Mouse (Mus musculus) liver, embryonic 11.5 days (tissue): Measurements from ENCODE around the gene Lep. TPM values are rescaled to one million over a fixed set of nuclear protein-coding genes. Genes with fewer than 3 reads are reported as not detected.

Experiments
- ATAC-seq: fragments of 200-750 bp; cut with Nextera tagmentation; replicated peaks from 2 replicates; pipeline ENCODE4 v1.8.0; 2017; ENCODE audit warnings: moderate number of reproducible peaks, mild to moderate bottlenecking, moderate TSS enrichment, moderate library complexity; ENCODE audit not compliant: low FRiP score
- DNase-seq: peaks from one replicate; pipeline ENCODE4 v3.0.0-alpha.2; 2017; ENCODE audit warnings: low spot score
- H3K27ac ChIP-seq: fragments of 300-500 bp; sonication (generic); 2 replicates; pipeline ENCODE4 v1.5.1; 2014; ENCODE audit warnings: mild to moderate bottlenecking, low read depth, low read length, control low read depth
- H3K27me3 ChIP-seq: fragments of 300-500 bp; sonication (generic); replicated peaks from 2 replicates; pipeline ENCODE4 v1.6.1; 2014; ENCODE audit warnings: low read length, mixed read lengths; ENCODE audit not compliant: control insufficient read depth, insufficient read depth
- H3K36me3 ChIP-seq: fragments of 300-500 bp; sonication (generic); 2 replicates; pipeline ENCODE4 v1.6.1; 2014; ENCODE audit warnings: mild to moderate bottlenecking, low read length, moderate library complexity, mixed read lengths; ENCODE audit not compliant: control insufficient read depth, insufficient read depth
- H3K4me1 ChIP-seq: fragments of 300-500 bp; sonication (generic); replicated peaks from 2 replicates; pipeline ENCODE4 v1.6.1; 2014; ENCODE audit warnings: low read length, mixed read lengths; ENCODE audit not compliant: control insufficient read depth, insufficient read depth
- H3K4me2 ChIP-seq: fragments of 300-500 bp; sonication (generic); 2 replicates; pipeline ENCODE4 v1.6.1; 2014; ENCODE audit warnings: mild to moderate bottlenecking, control low read depth, moderate library complexity
- H3K4me3 ChIP-seq: fragments of 300-500 bp; sonication (generic); 2 replicates; pipeline ENCODE4 v1.5.1; 2014; ENCODE audit warnings: low read depth, low read length, control low read depth
- H3K9ac ChIP-seq: fragments of 300-500 bp; sonication (generic); 2 replicates; pipeline ENCODE4 v1.6.1; 2014; ENCODE audit warnings: low read depth, low read length, control low read depth
- H3K9me3 ChIP-seq: fragments of 300-500 bp; sonication (generic); 2 replicates; pipeline ENCODE4 v1.6.1; 2016; ENCODE audit warnings: low read length, inconsistent platforms, mixed read lengths; ENCODE audit not compliant: control insufficient read depth
- WGBS: fragments of 180-500 bp; shearing (Covaris S2); extraction: QIAGEN DNeasy Blood & Tissue Kit; methylation state at CpG from one replicate; pipeline ENCODE4 v1.1.7; 2014; 5-methylcytosine and 5-hydroxymethylcytosine counted together
- microRNA-seq: library from miRNA; unstranded; fragments of <30 nt; microRNA quantifications from one replicate; pipeline ENCODE4, GENCODE M21; 2017; ENCODE audit warnings: borderline number of aligned reads
- polyA plus RNA-seq: library from polyadenylated mRNA; unstranded; fragments of >200 nt; fragmentation: Nextera tagmentation; extraction: Ambion mirVana; gene quantifications from 2 replicates; pipeline ENCODE4 v1.2.1, GENCODE M21; 2014

Lep gene
- polyA plus RNA-seq, 1 experiment from 2014 or later = not detected

- no peak for DNase-seq
- H3K9me3 ChIP-seq = 0 out of 2 replicates have a peak, but pooled peaks cover 5% of the 10 kb centered on the region
- H3K27ac ChIP-seq = no peak overlapping the region
- H3K4me3 ChIP-seq = no peak overlapping the region
- ATAC-seq = no peak
- H3K36me3 ChIP-seq = no peaks in the 10 kb centered on the region
- no peak overlapping the region for H3K9ac ChIP-seq
- H3K27me3 ChIP-seq = no peaks in the 10 kb centered on the region
- no peak overlapping the region for H3K4me2 ChIP-seq
- WGBS = 62% methylated on average over 7 of the region's 7 CpGs
- no peaks in the 10 kb centered on the region for H3K4me1 ChIP-seq
These were observed 55.7 kb downstream of the Lep start for GRCm38 (mm10) chr6:29115756-29116155.

GRCm38 (mm10) chr6:29117417-29118104 lies 57.5 kb downstream of the Lep start:
- DNase-seq = no peak
- H3K27ac ChIP-seq = no peak overlapping the region

GRCm38 (mm10) chr6:29118231-29118630 lies 58.2 kb downstream of the Lep start:
- no peak overlapping the region for H3K9ac ChIP-seq
- ATAC-seq = no peak

More at GRCm38 (mm10) chr6:29117417-29118104, 57.5 kb downstream of the Lep start:
- no peaks in the 10 kb centered on the region for H3K4me1 ChIP-seq
- ATAC-seq = no peak
- H3K27me3 ChIP-seq = no peaks in the 10 kb centered on the region
- no peak overlapping the region for H3K4me2 ChIP-seq
- H3K36me3 ChIP-seq = no peaks in the 10 kb centered on the region
- no peak overlapping the region for H3K9ac ChIP-seq
- H3K9me3 ChIP-seq = no peaks in the 10 kb centered on the region
- no peak overlapping the region for H3K4me3 ChIP-seq
- WGBS = 74% methylated on average over 7 of the region's 7 CpGs

DNA sequence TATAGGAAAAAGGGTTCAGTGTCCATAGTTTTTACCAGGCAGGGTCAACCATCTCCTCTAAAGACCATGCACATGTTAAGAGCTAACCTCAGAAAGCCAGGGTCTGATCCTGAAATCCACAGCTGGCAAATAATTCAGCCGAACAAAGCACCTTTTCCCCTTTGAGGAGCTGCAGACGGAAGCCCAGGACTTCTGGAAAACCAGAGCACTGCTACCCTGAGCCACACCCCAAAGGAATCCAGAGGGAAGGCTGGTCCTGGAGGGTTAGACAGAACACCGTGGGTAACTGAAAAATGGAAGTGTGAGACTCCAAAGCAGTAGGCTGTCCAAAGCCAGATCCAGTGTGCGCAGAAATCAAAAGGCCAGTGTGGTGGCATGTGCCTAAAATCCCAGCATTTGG lies 58.9 kb downstream of the Lep start:
- Histone ChIP-seq H3K4me3 (no peak overlapping the region), H3K27me3 (no peaks in the 10 kb centered on the region), H3K9ac (no peak overlapping the region), H3K4me1 (no peaks in the 10 kb centered on the region), H3K4me2 (no peak overlapping the region), H3K9me3 (no peaks in the 10 kb centered on the region), H3K36me3 (no peaks in the 10 kb centered on the region), H3K27ac (no peak overlapping the region)
- ATAC-seq (no peak), DNase-seq (no peak)
- WGBS = 75% methylated on average over 4 of the region's 4 CpGs

More at GRCm38 (mm10) chr6:29118231-29118630, 58.2 kb downstream of the Lep start:
- Histone ChIP-seq H3K4me2 (no peak overlapping the region), H3K27ac (no peak overlapping the region), H3K36me3 (no peaks in the 10 kb centered on the region), H3K4me3 (no peak overlapping the region), H3K4me1 (no peaks in the 10 kb centered on the region), H3K9me3 (no peaks in the 10 kb centered on the region), H3K27me3 (no peaks in the 10 kb centered on the region)
- no peak for DNase-seq

DNA sequence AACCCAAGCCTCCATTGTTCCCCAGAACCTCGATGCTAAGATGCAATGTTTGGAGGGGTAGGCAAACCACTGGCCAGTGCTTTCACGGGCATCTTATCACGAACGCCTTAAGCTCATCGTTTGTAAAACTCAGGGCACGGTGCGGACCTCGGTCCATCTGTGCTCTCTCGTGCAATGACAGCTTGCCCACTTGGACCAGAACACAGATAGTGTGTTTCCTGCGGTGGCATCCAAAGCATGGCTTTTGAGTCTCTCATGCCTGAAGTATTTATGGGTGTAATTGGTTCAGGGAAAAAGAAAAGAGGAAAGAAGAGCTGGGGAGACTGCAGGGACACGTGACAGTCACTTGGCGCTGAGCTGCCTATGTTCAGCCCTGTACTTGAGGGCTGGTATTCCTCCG lies 60.0 kb downstream of the Lep start:
- Histone ChIP-seq H3K27ac (no peak overlapping the region), H3K9ac (no peak overlapping the region), H3K4me3 (no peak overlapping the region), H3K4me2 (no peak overlapping the region), H3K27me3 (no peaks in the 10 kb centered on the region), H3K36me3 (peaks cover 4% of the 10 kb centered on the region; the same call in 1 of the 2 replicates), H3K9me3 (no peaks in the 10 kb centered on the region), H3K4me1 (no peaks in the 10 kb centered on the region)
- DNase-seq = no peak
- ATAC-seq = no peak
- 82% methylated on average over 13 of the region's 13 CpGs for WGBS

Small RNA genes lying within 50 kb of the gene (microRNA-seq; reads per million reads assigned to microRNA genes)
- gene Mir129-1 = 1.4 reads per million

Other genes with a start within 250 kb of the Lep start
- 0.56 and 0.62 TPM in 2 replicates for gene Lrrc4, start 228.5 kb upstream of the Lep start, polyA plus RNA-seq
- gene Rbm28, start 104.8 kb downstream of the Lep start, polyA plus RNA-seq = 48.4 and 54.6 TPM in 2 replicates
- gene Prrt4, start 119.4 kb downstream of the Lep start, polyA plus RNA-seq = 0.34 and 0.55 TPM in 2 replicates
- gene Impdh1, start 156.1 kb downstream of the Lep start, polyA plus RNA-seq = 26.5 and 26.7 TPM in 2 replicates
- gene Hilpda, start 212.3 kb downstream of the Lep start, polyA plus RNA-seq = 34.2 and 35.3 TPM in 2 replicates
- 0.47 and 0.58 TPM in 2 replicates for gene Fam71f2, start 219.4 kb downstream of the Lep start, polyA plus RNA-seq